8 mouse cellular contexts compared by ENCODE assay signal in genomic region chr4:22476967-22477710, GRCm38 (mm10). TPM values are rescaled to one million over a fixed set of nuclear protein-coding genes. Genes with fewer than 3 reads are reported as not detected.
DNase-seq lines count a peak whose midpoint lies in the region; ATAC-seq lines count a peak whose summit lies in the region.

No protein-coding gene starts in this region.

- H3K9me3 ChIP-seq in embryonic facial prominence, embryonic 12.5 days = no peaks in the 10 kb centered on the region
- H3K9me3 ChIP-seq in intestine, embryonic 15.5 days = no peaks in the 10 kb centered on the region
- no peaks in the 10 kb centered on the region for H3K9me3 ChIP-seq in midbrain, embryonic 11.5 days (ENCODE audit: control insufficient read depth, low read length)

- peaks cover 56% of the 10 kb centered on the region for H3K27me3 ChIP-seq in embryonic facial prominence, embryonic 12.5 days
- peaks cover 64% of the 10 kb centered on the region for H3K27me3 ChIP-seq in intestine, embryonic 15.5 days (replicated peaks)
- H3K27me3 ChIP-seq in midbrain, embryonic 11.5 days (ENCODE audit: control insufficient read depth, insufficient read depth, low read length) = no peaks in the 10 kb centered on the region

- DNase-seq in kidney, adult 18-20 months = peak; percentile 27
- DNase-seq in kidney, adult 11 months = no peak
- DNase-seq in Muller cell, postnatal 12 days (ENCODE audit: inconsistent ontology term) = peak; percentile 87
- peak; percentile 98 for DNase-seq in midbrain, embryonic 11.5 days (ENCODE audit: low spot score, missing footprints)
- no peak for DNase-seq in urinary bladder, postnatal 14 days (ENCODE audit: low spot score)

- H3K4me2 ChIP-seq in embryonic facial prominence, embryonic 12.5 days (replicated peaks) = peak overlapping the region; percentile 85
- H3K4me2 ChIP-seq in intestine, embryonic 15.5 days (replicated peaks) = peak overlapping the region; percentile 56
- H3K4me2 ChIP-seq in midbrain, embryonic 11.5 days = peak overlapping the region; percentile 94

- no peak overlapping the region for H3K27ac ChIP-seq in embryonic facial prominence, embryonic 12.5 days
- H3K27ac ChIP-seq in intestine, embryonic 15.5 days = no peak overlapping the region
- H3K27ac ChIP-seq in midbrain, embryonic 11.5 days (ENCODE audit: low read depth, low read length) = peak overlapping the region; percentile 97

- peak overlapping the region; percentile 40 for H3K4me3 ChIP-seq in embryonic facial prominence, embryonic 12.5 days
- H3K4me3 ChIP-seq in intestine, embryonic 15.5 days (replicated peaks) = peak overlapping the region; percentile 19
- H3K4me3 ChIP-seq in midbrain, embryonic 11.5 days (ENCODE audit: low read depth, low read length) = peak overlapping the region; percentile 54

- H3K36me3 ChIP-seq in embryonic facial prominence, embryonic 12.5 days = no peaks in the 10 kb centered on the region
- no peaks in the 10 kb centered on the region for H3K36me3 ChIP-seq in intestine, embryonic 15.5 days
- no peaks in the 10 kb centered on the region; the same call in 1 of the 2 replicates for H3K36me3 ChIP-seq in midbrain, embryonic 11.5 days (ENCODE audit: control insufficient read depth, insufficient read depth, low read length)

- under 1% methylated on average over 23 of the region's 23 CpGs for WGBS in embryonic facial prominence, embryonic 12.5 days
- 2% methylated on average over 23 of the region's 23 CpGs for WGBS in intestine, embryonic 15.5 days
- WGBS in midbrain, embryonic 11.5 days = under 1% methylated on average over 23 of the region's 23 CpGs

- ATAC-seq in embryonic facial prominence, embryonic 12.5 days (ENCODE audit: insufficient number of reproducible peaks, insufficient read depth, low FRiP score, low TSS enrichment) = peak; percentile 59; the same call in 1 of the 2 replicates
- ATAC-seq in intestine, embryonic 15.5 days = peak; percentile 69
- peak; percentile 84 for ATAC-seq in midbrain, embryonic 11.5 days (ENCODE audit: low FRiP score)
- no peak for ATAC-seq in megakaryocyte-erythroid progenitor cell, adult 5-6 weeks (replicated peaks; ENCODE audit: low FRiP score, low TSS enrichment, poor library complexity, severe bottlenecking)

- H3K4me1 ChIP-seq in embryonic facial prominence, embryonic 12.5 days = 0 out of 2 replicates have a peak, but pooled peaks cover 4% of the 10 kb centered on the region
- H3K4me1 ChIP-seq in intestine, embryonic 15.5 days (replicated peaks) = no peaks in the 10 kb centered on the region
- peaks cover 18% of the 10 kb centered on the region; the same call in 1 of the 2 replicates for H3K4me1 ChIP-seq in midbrain, embryonic 11.5 days (ENCODE audit: control insufficient read depth, insufficient read depth, low read length)

- H3K9ac ChIP-seq in embryonic facial prominence, embryonic 12.5 days = peak overlapping the region; percentile 24; the same call in 1 of the 2 replicates
- no peak overlapping the region for H3K9ac ChIP-seq in intestine, embryonic 15.5 days
- peak overlapping the region; percentile 87 for H3K9ac ChIP-seq in midbrain, embryonic 11.5 days (ENCODE audit: low read length)

RNA-seq across cellular contexts. Expression of gene Pou3f2, which starts 11.0 kb away (rescaled TPM):
- 1.2 and 2.1 TPM in 2 replicates for polyA plus RNA-seq in embryonic facial prominence, embryonic 12.5 days (2016; fragmentation: Nextera tagmentation; extraction: Ambion mirVana)
- polyA plus RNA-seq in intestine, embryonic 15.5 days (2015; fragmentation: Nextera tagmentation; extraction: Ambion mirVana) = 0.04 and 0.09 TPM in 2 replicates
- 55.6 and 66.9 TPM in 2 replicates for polyA plus RNA-seq in midbrain, embryonic 11.5 days (2014; fragmentation: Nextera tagmentation; extraction: Ambion mirVana)
- total RNA-seq in megakaryocyte-erythroid progenitor cell, adult 5-6 weeks (2014; fragmentation: Nextera tagmentation) = not detected in 2 replicates
- not detected in 2 replicates for total RNA-seq in megakaryocyte-erythroid progenitor cell, adult 5-6 weeks (2017)

Comparison
In these comparisons a context has a peak if more than half of its experiments do, and no peak if none do; other contexts are left out.
1. DNase-seq: peak in kidney, adult 18-20 months (single experiment), Muller cell, postnatal 12 days (single experiment) and midbrain, embryonic 11.5 days (single experiment); none in kidney, adult 11 months (single experiment) and urinary bladder, postnatal 14 days (single experiment).
2. RNA of gene Pou3f2, which starts 11.0 kb away (polyA plus RNA-seq): 55.6 to 66.9 TPM in midbrain, embryonic 11.5 days; 1.2 to 2.1 TPM in embryonic facial prominence, embryonic 12.5 days and 0.04 to 0.09 TPM in intestine, embryonic 15.5 days; every median in the first group is over 10 times any median in the second.
3. Peak in every context shown above with its lines, with median percentiles within 50 percentile points of each other: H3K4me2 ChIP-seq and H3K4me3 ChIP-seq.